Mouse (Mus musculus) adrenal gland, postnatal 36 days (tissue): ENCODE data around the gene Hoxb7. TPM values are rescaled to one million over a fixed set of nuclear protein-coding genes. Genes with fewer than 3 reads are reported as not detected.

Experiments
- DNase-seq, 2 experiments: peaks; one replicate each; pipeline ENCODE4 v3.0.0; 2021; ENCODE audit warnings: mixed read lengths in 1 of 2
- total RNA-seq, 2 experiments: library from RNA; stranded (reverse); gene quantifications; 2 replicates each; pipeline ENCODE4 v1.2.3; 2021

Hoxb7 gene
- total RNA-seq, 2 experiments from 2014 or later, result 35.5 to 49.8 TPM

DNA sequence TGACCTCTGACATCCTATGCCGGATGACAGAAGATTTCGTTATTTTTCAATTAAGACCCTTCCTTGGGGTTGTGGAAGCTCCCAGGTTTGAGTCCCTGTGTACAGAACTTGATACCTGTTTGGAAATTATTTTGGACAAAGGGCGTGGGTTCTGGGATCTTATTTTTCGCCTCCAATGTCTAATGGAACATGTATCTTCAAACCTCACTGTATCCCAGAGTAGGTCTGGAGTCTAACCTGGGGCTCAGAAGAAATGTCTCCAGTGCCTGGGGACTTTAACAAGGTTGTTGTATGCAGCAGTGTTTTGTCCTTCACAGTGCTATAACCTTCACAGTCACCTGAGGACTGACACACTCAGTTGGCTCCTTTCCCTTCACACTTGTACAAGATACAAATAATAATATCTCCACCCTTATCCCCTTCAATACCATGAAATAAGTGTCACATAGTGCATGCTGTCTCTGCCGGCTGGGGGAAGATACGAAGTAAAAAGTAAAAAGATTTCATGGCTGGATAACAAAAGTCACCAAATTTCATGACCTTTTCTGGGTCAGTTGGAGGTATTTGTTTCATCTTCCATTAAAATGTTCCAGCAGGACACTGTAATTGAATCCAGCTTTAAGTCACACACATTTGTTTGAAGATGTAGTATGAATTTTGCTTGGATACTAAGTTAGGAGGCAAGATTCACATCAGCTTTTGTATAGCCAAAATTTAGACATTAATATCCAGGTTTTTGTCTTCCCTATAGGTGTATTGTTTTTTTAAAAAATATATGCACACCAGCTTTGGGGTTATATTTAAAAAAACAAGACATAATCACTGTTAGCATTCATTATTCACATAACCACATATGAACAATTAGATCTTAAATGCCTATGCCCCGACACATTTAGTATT lies 19.2 kb upstream of the Hoxb7 start:
- DNase-seq, result no peak

DNA sequence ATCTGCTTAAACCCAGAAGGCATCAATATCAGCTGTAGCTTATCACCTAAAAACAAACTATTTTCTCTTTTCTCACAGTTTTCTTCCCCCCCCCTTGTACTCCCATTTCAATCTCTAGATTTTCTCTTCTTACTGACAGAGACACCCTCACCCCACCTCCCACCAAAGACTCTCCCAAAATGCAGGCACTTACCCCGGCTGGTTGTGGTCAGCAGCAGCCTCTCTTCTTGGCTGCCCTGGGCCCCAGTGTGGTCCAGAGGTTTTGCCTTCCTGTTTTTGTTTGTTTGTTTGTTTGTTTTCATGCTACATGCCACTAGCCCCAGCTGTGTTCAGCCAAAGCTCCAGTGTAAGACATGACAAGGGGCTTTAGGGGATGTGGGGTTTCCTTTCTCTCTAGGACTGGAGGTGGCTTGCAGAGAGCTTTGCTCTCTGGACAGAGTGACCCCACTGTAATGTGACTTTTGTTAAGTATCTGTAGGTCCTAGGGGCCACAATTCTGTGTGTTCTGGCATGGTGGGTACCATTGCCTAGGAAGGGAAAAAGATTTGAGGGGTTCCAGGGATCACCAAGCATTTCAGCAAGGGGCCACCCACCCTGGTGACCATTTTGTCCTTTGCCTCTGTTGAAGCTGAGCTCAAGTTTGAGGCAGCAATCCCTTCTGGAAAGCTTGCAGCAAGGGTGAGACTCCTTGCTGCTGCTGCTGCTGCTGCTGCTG lies 18.2 kb upstream of the Hoxb7 start:
- DNase-seq, result peak; percentile 0 to 1

DNA sequence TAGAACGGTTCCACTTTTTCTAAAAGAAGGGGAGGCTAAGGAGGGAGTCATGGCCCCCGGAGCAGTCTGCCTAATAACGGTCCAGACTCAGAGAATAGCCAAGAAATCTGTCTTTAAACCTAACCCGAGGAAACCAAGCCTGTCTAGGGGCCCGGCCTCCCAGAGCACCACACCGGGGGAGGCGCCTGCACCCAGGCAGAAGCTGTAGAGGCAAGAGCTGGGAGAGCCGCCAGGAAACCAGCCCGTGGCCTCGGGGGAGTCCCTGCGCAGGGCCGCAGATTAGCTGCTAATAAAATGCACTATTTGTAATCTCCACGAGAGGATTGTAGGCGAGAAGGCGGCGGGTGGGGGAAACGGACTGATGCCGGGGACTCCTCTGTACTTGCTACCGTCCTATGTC lies 16.6 kb upstream of the Hoxb7 start:
- peak; percentile 93 to 95 for DNase-seq

DNA sequence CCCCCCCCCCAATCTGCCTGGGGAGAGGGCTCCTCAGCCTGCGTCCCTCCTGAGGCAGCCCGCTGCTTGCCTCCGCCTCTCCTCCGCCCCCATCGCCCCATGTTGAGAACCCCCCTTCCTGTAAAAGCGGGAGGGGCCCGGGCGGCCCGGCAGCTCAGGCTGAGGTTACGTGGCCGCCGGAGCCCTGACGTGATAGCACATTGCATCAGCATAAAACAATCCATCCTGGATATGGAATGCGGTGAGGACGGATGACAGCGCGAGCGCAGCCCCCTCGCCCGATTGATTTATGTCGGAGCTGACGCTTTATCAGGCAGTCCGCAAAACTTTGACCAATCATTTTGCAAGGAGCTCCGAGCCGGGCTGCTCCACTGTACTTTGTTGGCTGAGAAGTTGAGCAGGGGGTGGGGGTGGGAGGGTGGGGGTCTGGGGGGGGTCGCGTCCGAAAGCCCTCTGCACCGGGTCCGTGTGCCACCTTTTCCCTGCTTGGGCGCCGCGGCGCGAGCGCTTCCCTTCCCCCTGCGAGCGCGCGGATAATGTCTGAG lies 15.4 kb upstream of the Hoxb7 start, which contains the start of gene Hoxb9:
Gene Hoxb9, plus strand, starts transcription at position 462 of the 545 bp plus-strand sequence.
- peak; percentile 94 to 96 for DNase-seq

DNA sequence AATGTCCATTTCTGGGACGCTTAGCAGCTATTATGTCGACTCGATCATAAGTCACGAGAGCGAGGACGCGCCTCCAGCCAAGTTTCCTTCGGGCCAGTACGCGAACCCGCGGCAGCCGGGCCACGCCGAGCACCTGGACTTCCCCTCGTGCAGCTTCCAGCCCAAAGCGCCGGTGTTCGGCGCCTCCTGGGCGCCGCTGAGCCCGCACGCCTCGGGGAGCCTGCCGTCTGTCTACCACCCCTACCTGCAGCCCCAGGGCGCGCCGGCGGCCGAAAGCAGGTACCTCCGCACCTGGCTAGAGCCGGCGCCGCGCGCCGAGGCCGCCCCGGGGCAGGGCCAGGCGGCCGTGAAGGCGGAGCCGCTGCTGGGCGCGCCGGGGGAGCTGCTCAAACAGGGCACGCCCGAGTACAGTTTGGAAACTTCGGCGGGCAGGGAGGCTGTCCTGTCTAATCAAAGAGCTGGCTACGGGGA lies 14.8 kb upstream of the Hoxb7 start:
- DNase-seq, result peak; percentile 80 to 82

DNA sequence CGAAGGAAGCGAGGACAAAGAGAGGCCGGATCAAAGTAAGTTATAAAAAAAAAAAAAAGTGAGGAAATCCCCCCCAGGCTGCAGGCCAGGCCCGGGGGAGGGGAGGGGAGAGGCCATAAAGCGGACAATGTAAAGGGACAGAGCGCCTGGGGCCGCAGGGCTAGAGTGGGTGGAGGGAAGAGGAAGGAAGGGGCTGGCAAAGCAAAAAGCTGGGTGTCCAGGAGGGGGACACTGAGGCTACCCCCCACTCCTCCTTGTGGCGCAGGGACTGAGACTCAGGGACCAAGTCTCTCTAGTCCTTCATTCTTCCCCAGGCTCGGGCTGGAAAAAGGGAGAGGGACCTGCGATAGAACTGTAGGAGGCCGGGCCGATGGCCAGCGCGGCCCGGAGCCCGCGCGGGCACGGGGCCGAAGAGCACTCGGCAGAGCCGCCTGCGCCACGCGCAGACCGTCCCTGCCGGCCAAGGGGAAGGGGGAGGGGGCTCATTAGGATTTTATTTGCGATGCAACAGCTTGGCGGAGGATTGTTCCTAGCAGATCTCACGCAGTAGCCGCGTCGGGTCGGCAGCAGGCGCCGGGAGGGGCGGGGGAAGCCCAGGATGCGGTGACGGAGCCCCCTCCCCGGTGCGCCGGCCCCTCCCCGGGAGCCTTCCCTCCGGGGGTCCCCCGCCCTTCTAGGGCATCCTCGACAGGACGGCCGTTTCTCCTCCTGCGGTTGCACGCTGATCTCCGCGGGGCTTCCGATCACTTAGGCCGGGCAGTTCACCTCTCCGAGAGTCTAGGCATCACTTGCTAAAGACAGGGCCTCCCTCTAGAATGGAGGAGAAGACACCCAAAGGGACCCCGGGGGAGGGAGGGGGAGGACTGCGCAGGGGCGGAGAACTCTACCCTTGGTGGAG lies 14.2 kb upstream of the Hoxb7 start:
- peak; percentile 60 to 72 for DNase-seq

DNA sequence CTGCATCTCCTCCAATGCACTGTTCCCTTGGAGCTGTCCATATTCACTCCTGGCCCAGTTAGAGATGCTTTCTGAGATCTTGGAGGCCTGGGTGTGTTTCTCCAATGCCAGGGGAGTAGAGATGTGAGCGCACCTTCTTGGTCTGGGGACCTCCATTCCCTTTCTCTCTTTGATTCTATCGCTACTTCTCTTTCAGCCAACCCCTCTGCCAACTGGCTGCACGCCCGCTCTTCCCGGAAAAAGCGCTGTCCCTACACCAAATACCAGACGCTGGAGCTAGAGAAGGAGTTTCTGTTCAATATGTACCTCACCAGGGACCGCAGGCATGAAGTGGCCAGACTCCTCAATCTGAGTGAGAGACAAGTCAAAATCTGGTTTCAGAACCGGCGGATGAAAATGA lies 12.0 kb upstream of the Hoxb7 start:
- DNase-seq, result peak; percentile 47 to 51

DNA sequence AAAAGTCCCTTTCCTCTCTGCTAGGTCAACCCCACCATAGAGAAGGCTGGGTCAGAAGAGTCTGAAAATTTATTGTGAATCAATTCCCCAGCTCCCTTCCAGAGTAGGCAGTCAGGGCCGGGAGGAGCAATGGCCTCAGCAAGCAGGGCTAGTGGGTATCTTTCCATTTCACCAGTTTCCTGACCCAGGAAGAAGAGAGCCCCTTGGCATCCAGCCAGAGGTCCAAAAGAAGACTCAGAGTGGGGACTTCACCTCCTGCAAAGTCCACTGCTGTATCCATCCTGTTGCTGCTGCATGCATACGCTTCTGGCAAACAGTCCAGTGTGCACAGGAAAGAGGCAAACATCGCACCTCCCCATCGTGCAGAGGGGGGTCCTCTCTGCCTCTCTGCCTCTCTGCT lies 10.5 kb upstream of the Hoxb7 start:
- peak; percentile 68 to 69 for DNase-seq

DNA sequence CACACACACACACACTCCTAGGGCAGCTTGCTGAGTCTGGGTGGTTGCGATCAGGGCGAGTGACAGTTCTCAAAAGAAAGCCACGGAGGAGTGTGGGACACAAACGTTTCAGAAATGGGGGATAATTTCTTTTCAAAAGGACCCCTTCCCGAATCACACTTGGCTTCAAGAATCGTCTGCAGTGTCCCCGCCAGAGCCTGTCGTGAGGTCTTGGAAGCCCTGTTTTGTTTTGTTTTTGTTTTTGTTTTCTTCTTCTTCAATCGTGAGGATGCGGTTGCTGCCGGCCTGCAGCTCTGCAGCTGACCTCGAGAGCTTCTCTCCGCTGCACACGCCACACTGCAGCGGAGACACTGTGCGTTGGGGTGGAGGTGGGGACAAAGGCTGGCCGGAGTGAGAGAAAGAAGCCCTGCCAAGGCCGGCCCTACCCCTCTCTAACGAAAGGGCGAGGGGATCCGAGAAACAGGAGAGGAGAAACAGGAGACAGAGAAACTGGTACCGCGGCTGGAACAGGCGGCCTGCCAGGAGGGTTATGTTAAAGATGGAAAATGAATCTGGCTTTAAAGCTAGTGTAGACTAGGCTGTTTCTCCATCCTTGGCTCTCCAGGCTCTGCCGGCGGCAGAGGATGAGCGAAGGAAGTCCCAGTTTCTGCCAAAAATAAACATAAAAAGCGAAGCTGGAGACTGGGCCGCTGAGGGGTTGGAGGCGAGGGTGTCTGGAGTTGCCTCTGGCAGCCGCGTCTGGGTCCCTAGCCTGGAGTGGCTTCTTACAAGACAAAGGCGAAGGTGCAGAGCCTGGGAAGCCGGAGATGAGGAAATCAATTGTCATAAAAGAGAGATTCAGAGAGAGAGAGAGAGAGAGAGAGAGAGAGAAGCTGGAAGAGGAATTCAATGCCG lies 9.0 kb upstream of the Hoxb7 start:
- peak; percentile 67 to 73 for DNase-seq

DNA sequence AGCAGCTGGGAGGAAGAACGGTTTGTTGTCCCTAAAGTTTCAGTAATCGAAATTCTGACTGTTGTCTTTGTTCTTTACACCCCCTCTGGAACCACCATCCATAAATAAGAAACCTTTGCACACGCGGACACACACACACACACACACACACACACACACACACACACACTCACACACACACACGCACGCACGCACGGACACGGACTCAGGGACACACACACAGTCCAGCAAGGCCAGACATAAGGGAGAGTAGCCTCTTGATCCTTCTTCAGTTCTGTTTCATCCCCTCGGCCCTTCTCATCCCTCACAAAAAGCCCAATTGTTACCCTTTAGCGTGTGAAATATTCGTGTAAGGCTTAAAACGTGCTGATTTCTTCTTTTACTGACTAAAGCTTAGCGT lies 8.1 kb upstream of the Hoxb7 start:
- peak; percentile 23 to 25 for DNase-seq

DNA sequence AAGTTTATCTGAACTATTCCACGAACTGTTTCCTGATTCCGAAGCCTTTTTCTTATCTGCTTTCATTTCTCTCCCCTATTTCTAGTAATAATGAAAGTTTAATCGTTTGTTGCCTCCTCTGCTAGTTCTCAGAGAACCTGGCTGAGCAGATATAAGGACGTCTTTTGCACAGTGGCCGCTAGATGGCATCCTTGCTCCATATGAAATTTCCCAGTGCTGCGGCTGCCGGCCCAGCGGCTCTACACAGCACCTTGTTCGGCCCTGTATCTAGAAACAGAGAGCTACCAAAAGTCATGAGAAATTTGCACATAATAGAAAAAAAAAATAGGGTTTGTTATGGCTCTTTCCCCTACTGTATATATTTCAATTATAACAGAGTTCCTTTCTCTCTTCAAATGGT lies 7.7 kb upstream of the Hoxb7 start:
- peak; percentile 91 to 92 for DNase-seq

DNA sequence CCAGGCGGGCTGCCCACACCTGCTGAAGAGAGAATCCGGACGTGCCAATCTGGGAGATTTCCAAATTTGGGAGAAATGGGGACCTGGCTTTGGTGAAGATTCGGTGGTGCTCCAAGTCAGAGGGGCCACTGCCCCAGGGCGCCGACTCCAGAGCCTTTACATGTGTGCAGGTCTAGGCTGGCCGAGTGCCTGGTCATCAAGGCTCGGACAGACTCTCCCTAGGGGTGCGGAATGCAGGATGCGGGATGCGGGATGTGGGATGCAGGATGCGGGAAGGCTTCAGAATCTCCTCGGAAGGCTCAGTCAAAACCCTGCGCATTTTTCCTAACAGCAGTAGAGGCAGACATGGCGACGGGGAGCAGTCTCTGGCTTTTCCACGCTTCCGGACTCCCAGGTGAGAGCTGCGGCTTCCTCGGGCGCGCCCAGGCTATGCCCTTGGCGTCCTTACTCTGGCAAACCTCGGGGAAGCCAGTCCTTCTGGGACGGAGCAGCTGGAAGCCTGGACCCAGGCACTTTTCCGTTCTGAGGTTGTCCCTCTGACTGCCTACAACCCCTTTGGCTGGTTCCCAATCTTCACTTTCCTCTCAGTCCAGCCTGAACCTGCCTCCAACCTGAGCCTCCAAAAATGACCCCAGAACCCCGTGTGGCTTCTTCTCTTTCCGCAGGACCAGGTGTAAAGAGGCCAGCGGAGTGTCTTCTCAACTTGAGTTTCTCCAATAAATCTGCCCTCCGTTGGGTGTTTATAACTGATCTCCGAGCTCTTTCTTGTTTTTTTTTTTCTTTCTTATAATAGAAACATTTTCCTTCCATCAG lies 6.8 kb upstream of the Hoxb7 start:
- DNase-seq, result peak; percentile 36 to 59

DNA sequence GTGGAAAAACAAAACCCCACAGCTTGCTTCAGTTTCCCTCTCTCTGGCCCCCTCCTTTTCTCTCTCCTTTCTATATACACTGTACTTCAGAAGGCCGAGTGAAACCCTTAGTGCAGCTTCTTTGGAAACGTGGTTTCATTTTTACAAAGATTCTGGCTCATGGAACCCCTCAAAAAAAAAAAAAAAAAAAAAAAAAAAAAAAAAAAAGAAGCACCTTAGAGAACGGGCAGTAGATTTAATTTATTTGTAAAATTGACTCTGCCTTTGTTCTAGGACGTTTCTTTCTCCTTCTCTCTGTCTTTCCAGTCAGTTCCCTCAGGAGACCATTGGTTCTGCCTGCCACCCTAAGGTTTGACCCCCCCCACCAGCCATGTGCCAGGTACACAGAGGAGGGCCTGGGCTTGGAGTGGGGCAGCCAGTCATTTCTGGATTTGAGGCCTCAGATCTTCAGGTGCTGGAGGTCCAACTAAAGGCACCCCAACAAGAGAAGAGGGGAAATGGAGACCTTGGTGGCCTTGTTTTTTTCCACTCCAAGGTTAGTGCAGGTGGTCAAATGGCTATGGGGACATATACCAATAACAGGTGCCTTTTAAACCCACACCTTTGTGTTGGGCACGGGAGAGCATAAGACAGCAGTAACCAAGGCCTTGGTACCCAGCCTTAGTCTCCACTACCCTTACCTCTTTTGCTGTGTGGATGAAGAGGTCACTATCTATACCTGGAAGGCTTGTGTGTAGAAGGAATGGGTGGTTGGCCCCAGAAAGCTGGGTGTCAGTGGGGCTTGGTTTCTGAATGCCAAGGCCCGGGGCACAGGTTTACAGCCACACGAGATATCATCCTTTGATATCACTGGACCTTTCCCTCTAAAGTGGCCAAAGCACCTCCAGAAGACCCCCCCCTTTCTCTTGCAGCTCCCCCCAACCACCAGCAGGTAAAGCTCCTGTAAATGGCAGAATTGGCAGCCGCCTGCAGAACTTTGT lies 5.7 kb upstream of the Hoxb7 start:
- DNase-seq, result peak; percentile 46 to 55

DNA sequence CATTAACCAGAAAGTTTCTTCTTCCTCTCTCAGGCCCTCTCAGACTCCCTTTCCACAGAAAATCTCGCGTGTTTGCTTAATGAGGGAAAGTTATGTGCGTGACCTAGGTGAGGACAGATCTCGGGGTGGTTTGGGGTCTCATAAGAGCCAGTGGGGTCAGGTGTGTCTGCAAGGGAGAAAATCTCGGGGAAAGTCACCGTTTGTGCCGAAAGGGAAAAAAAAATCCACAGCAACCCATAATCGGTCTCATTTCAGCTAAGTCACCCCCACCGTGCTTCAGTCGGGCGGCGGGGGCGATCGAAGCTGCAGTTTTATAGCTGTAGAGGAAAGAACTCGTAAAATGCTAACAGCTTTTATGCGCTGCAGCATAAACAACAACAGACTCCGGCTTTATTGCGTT lies 5.0 kb upstream of the Hoxb7 start:
- peak in 1 of 2 experiments; percentile 46 for DNase-seq

DNA sequence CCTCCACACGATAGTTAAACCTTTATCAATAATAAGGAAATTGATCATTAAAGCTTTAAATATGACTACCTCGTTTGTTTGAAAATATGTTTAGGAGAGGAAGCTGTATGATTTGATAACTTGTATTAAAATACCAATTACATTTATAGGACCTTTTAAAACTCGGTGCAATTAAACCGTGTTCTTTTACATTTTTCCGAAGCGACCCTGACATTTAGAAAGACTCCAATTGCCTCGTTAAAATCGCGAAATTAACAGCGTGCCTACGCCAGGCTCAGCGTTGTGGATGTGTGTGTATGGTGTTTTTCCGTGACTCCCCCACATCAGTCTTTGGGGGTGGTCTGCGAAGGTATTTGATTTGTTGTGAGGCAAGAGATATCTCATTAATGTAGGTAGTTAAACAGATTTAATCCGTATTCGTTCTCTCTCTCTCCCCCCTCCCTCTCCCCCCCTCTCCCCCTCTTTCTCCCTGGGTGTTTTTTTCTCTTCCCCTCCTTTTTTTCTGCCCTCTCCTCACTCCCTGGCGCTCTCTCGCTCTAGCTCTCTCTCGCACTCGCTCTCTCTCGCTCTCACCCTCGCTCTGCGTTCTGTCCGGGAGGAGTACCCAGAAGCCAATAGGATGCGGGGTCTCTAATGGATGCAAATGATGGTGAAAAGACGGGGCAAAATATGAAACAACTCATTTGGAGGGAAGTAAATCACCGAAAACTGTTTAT lies 4.4 kb upstream of the Hoxb7 start, which contains the start of gene Hoxb8:
Gene Hoxb8, plus strand, starts transcription at position 51 of the 716 bp plus-strand sequence.
- DNase-seq, result peak in 1 of 2 experiments; percentile 51

DNA sequence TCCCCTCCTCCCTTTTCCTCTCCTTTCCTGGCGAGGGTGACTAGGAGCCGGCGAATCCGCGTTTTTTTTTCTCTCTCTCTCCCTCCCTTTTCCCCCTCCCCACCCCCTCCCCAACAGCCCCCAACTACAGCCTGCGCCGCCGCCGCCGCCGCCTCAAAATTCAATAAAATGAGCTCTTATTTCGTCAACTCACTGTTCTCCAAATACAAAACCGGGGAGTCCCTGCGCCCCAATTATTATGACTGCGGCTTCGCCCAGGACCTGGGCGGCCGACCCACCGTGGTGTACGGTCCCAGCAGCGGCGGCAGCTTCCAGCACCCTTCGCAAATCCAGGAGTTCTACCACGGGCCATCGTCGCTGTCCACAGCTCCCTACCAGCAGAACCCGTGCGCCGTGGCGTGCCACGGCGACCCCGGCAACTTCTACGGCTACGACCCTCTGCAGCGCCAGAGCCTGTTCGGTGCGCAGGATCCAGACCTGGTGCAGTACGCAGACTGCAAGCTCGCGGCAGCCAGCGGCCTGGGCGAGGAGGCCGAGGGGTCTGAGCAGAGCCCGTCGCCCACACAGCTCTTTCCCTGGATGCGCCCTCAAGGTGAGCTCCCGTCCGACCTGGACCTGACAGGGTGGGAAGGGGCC lies 3.5 kb upstream of the Hoxb7 start:
- peak in 1 of 2 experiments; percentile 47 for DNase-seq
